ENCODE assay signal across 12 mouse cellular contexts in the genomic region with DNA sequence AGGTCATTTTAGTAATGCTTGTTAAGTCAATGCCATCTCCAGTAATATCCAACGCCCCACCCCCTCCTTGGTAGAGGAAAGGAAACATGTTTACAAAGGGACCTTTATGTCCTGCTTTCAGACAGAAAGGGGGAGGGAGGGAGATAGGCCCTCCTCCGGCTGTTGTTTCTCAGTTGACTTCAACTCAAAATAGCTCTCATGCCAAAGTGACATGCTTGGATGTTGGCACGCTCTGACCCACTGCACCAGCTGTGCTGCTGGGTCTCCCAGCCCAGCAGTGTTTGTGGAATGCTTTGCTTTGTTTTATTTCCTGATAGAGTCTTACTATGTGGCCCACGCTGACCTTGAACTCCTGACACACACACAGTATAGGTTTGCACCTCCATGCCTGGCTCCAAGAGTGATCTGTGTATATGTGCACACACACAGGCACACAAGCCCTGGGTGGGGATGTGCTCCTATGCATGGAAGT. TPM values are rescaled to one million over a fixed set of nuclear protein-coding genes. Genes with fewer than 3 reads are reported as not detected.
DNase-seq lines count a peak whose midpoint lies in the region; ATAC-seq and TF ChIP-seq lines count a peak whose summit lies in the region.
"Had no signal": no experiment of that assay in that cellular context is flagged by ENCODE, and none has a peak within 500 bp of the region (broad histone marks: within the 10 kb centered on the region; RNA-seq: fewer than 3 reads in every experiment).

No protein-coding gene starts in this region.

- H3K9ac ChIP-seq in heart, postnatal 0 days (replicated peaks; ENCODE audit: low read depth, low read length), result no peak overlapping the region
- no peak overlapping the region for H3K9ac ChIP-seq in midbrain, embryonic 14.5 days (replicated peaks; ENCODE audit: low read length)
- no peak overlapping the region for H3K9ac ChIP-seq in midbrain, embryonic 13.5 days (replicated peaks)
- H3K9ac ChIP-seq in liver, embryonic 12.5 days, result no peak overlapping the region
- H3K9ac ChIP-seq: limb, embryonic 15.5 days; midbrain, embryonic 15.5 days had no signal

- H3K4me3 ChIP-seq in heart, postnatal 0 days (ENCODE audit: low read depth, low read length), result no peak overlapping the region
- H3K4me3 ChIP-seq in heart, embryonic 10.5 days, result no peak overlapping the region
- no peak overlapping the region for H3K4me3 ChIP-seq in midbrain, embryonic 14.5 days (replicated peaks; ENCODE audit: low read depth, low read length)
- H3K4me3 ChIP-seq in midbrain, embryonic 13.5 days (replicated peaks), result no peak overlapping the region
- H3K4me3 ChIP-seq in liver, embryonic 12.5 days, result no peak overlapping the region
- H3K4me3 ChIP-seq: limb, embryonic 15.5 days; midbrain, embryonic 15.5 days had no signal

- peak; percentile 58 for ATAC-seq in heart, postnatal 0 days (ENCODE audit: insufficient read depth, low read depth)
- no peak for ATAC-seq in midbrain, embryonic 14.5 days (ENCODE audit: low FRiP score, low TSS enrichment)
- ATAC-seq in midbrain, embryonic 13.5 days, result no peak; the same call in 1 of the 2 replicates
- no peak for ATAC-seq in liver, embryonic 12.5 days
- ATAC-seq: intestine, postnatal 0 days; midbrain, embryonic 15.5 days had no signal

- H3K4me2 ChIP-seq in heart, postnatal 0 days (ENCODE audit: low read depth, low read length), result no peak overlapping the region
- no peak overlapping the region for H3K4me2 ChIP-seq in midbrain, embryonic 14.5 days (ENCODE audit: low read length)
- H3K4me2 ChIP-seq in midbrain, embryonic 13.5 days (replicated peaks), result no peak overlapping the region
- H3K4me2 ChIP-seq in liver, embryonic 12.5 days, result no peak overlapping the region
- H3K4me2 ChIP-seq: limb, embryonic 15.5 days; midbrain, embryonic 15.5 days had no signal

- H3K4me1 ChIP-seq in heart, postnatal 0 days (ENCODE audit: control insufficient read depth, insufficient read depth), result no peaks in the 10 kb centered on the region
- H3K4me1 ChIP-seq in heart, embryonic 10.5 days, result no peaks in the 10 kb centered on the region
- no peaks in the 10 kb centered on the region for H3K4me1 ChIP-seq in midbrain, embryonic 14.5 days (ENCODE audit: control insufficient read depth, insufficient read depth, low read length)
- 0 out of 2 replicates have a peak, but pooled peaks cover 4% of the 10 kb centered on the region for H3K4me1 ChIP-seq in midbrain, embryonic 13.5 days (replicated peaks)
- no peaks in the 10 kb centered on the region for H3K4me1 ChIP-seq in liver, embryonic 12.5 days
- H3K4me1 ChIP-seq: limb, embryonic 15.5 days; midbrain, embryonic 15.5 days had no signal

- no peak for TF ChIP-seq EP300 in heart, postnatal 0 days (IDR thresholded peaks at IDR 0.05; ENCODE audit: low read depth)

- 27% methylated on average over 4 of the region's 4 CpGs for WGBS in heart, postnatal 0 days
- 51% methylated on average over 4 of the region's 4 CpGs for WGBS in heart, embryonic 10.5 days
- WGBS in midbrain, embryonic 14.5 days, result 69% methylated on average over 4 of the region's 4 CpGs
- WGBS in midbrain, embryonic 13.5 days, result 60% methylated on average over 4 of the region's 4 CpGs
- 65% methylated on average over 4 of the region's 4 CpGs for WGBS in liver, embryonic 12.5 days (ENCODE audit: insufficient replicate concordance)

- no peaks in the 10 kb centered on the region for H3K36me3 ChIP-seq in heart, postnatal 0 days (replicated peaks; ENCODE audit: control insufficient read depth, insufficient read depth, low read length)
- H3K36me3 ChIP-seq in heart, embryonic 10.5 days, result no peaks in the 10 kb centered on the region
- H3K36me3 ChIP-seq in midbrain, embryonic 14.5 days (ENCODE audit: control insufficient read depth, insufficient read depth, low read length), result no peaks in the 10 kb centered on the region
- no peaks in the 10 kb centered on the region for H3K36me3 ChIP-seq in midbrain, embryonic 13.5 days
- H3K36me3 ChIP-seq in liver, embryonic 12.5 days, result no peaks in the 10 kb centered on the region
- H3K36me3 ChIP-seq: limb, embryonic 15.5 days; midbrain, embryonic 15.5 days had no signal

- TF ChIP-seq CTCF in heart, postnatal 0 days (IDR thresholded peaks at IDR 0.05; ENCODE audit: low read depth), result no peak

- DNase-seq in cerebellum, adult 11-12 months, result peak; percentile 18
- DNase-seq in cerebellum, adult 11 months, result no peak
- DNase-seq in heart, postnatal 0 days (ENCODE audit: low spot score), result peak; percentile 19
- DNase-seq in heart, embryonic 10.5 days (ENCODE audit: low spot score), result no peak
- peak; percentile 5 for DNase-seq in midbrain, embryonic 14.5 days
- DNase-seq in testis, postnatal 10 days (ENCODE audit: low spot score), result peak; percentile 69
- DNase-seq: gastrocnemius, postnatal 25 days had no signal

- no peak overlapping the region for H3K27ac ChIP-seq in heart, postnatal 0 days (ENCODE audit: low read depth)
- no peak overlapping the region for H3K27ac ChIP-seq in heart, embryonic 10.5 days
- no peak overlapping the region for H3K27ac ChIP-seq in midbrain, embryonic 14.5 days (replicated peaks; ENCODE audit: low read depth, low read length)
- no peak overlapping the region for H3K27ac ChIP-seq in midbrain, embryonic 13.5 days
- H3K27ac ChIP-seq in liver, embryonic 12.5 days, result no peak overlapping the region
- H3K27ac ChIP-seq: limb, embryonic 15.5 days; midbrain, embryonic 15.5 days had no signal

- H3K9me3 ChIP-seq in heart, postnatal 0 days (replicated peaks; ENCODE audit: control insufficient read depth, low read length), result no peaks in the 10 kb centered on the region
- no peaks in the 10 kb centered on the region for H3K9me3 ChIP-seq in heart, embryonic 10.5 days
- H3K9me3 ChIP-seq in midbrain, embryonic 14.5 days (ENCODE audit: control insufficient read depth, low read length), result no peaks in the 10 kb centered on the region
- no peaks in the 10 kb centered on the region for H3K9me3 ChIP-seq in midbrain, embryonic 13.5 days
- no peaks in the 10 kb centered on the region for H3K9me3 ChIP-seq in liver, embryonic 12.5 days (replicated peaks)
- H3K9me3 ChIP-seq: limb, embryonic 15.5 days; midbrain, embryonic 15.5 days had no signal

- H3K27me3 ChIP-seq in heart, postnatal 0 days (ENCODE audit: control insufficient read depth, insufficient read depth, low read length), result no peaks in the 10 kb centered on the region
- H3K27me3 ChIP-seq in heart, embryonic 10.5 days (ENCODE audit: insufficient read depth, poor library complexity, severe bottlenecking), result no peaks in the 10 kb centered on the region
- H3K27me3 ChIP-seq in midbrain, embryonic 14.5 days (ENCODE audit: control insufficient read depth, insufficient read depth, low read length), result no peaks in the 10 kb centered on the region
- H3K27me3 ChIP-seq in midbrain, embryonic 13.5 days, result no peaks in the 10 kb centered on the region
- H3K27me3 ChIP-seq in liver, embryonic 12.5 days (replicated peaks), result no peaks in the 10 kb centered on the region
- H3K27me3 ChIP-seq: limb, embryonic 15.5 days; midbrain, embryonic 15.5 days had no signal

RNA-seq across cellular contexts. Expression of gene Psmc1, which starts 36.7 kb away (rescaled TPM):
- 52.4 and 163 TPM in 2 replicates for total RNA-seq in heart, postnatal 0 days (2014; rRNA removed; ENCODE audit: low replicate concordance)
- 192 and 202 TPM in 2 replicates for polyA plus RNA-seq in heart, postnatal 0 days (2015; fragmentation: Nextera tagmentation; extraction: Ambion mirVana)
- 278 and 309 TPM in 2 replicates for polyA plus RNA-seq in heart, embryonic 10.5 days (2016; fragmentation: Nextera tagmentation; extraction: Ambion mirVana)
- polyA plus RNA-seq in midbrain, embryonic 14.5 days (2014; fragmentation: Nextera tagmentation; extraction: Ambion mirVana), result 257 and 284 TPM in 2 replicates
- 281 and 297 TPM in 2 replicates for polyA plus RNA-seq in midbrain, embryonic 13.5 days (2015; fragmentation: Nextera tagmentation; extraction: Ambion mirVana)
- 212 and 224 TPM in 2 replicates for polyA plus RNA-seq in liver, embryonic 12.5 days (2016; fragmentation: Nextera tagmentation; extraction: Ambion mirVana)

Comparison
In these comparisons a context has a peak if more than half of its experiments do, and no peak if none do; other contexts are left out.
1. DNase-seq: peak in cerebellum, adult 11-12 months (single experiment), heart, postnatal 0 days (single experiment), midbrain, embryonic 14.5 days (single experiment) and testis, postnatal 10 days (single experiment); none in cerebellum, adult 11 months (single experiment) and heart, embryonic 10.5 days (single experiment).